Mouse (Mus musculus) heart, postnatal 0 days (tissue): ENCODE results near the gene Terb2. TPM values are rescaled to one million over a fixed set of nuclear protein-coding genes. Genes with fewer than 3 reads are reported as not detected.

Experiments
- ATAC-seq: fragments of 200-750 bp; cut with Nextera tagmentation; 2 replicates; pipeline ENCODE4 v1.8.0; 2017; ENCODE audit warnings: low read depth, moderate number of reproducible peaks, moderate library complexity; ENCODE audit not compliant: insufficient read depth
- DNase-seq: peaks from one replicate; pipeline ENCODE4 v3.0.0-alpha.2; 2016; ENCODE audit warnings: low spot score
- H3K27ac ChIP-seq: fragments of 300-500 bp; sonication (generic); 2 replicates; pipeline ENCODE4 v1.5.1; 2014; ENCODE audit warnings: low read depth, mild to moderate bottlenecking
- H3K27me3 ChIP-seq: fragments of 300-500 bp; sonication (generic); 2 replicates; pipeline ENCODE4 v1.6.1; 2014; ENCODE audit warnings: low read length, mixed read lengths; ENCODE audit not compliant: control insufficient read depth, insufficient read depth
- H3K36me3 ChIP-seq: fragments of 300-500 bp; sonication (generic); replicated peaks from 2 replicates; pipeline ENCODE4 v1.6.1; 2014; ENCODE audit warnings: low read length, mixed read lengths; ENCODE audit not compliant: control insufficient read depth, insufficient read depth
- H3K4me1 ChIP-seq: fragments of 300-500 bp; sonication (generic); 2 replicates; pipeline ENCODE4 v1.6.1; 2014; ENCODE audit warnings: antibody characterized with exemption; ENCODE audit not compliant: control insufficient read depth, insufficient read depth
- H3K4me2 ChIP-seq: fragments of 300-500 bp; sonication (generic); 2 replicates; pipeline ENCODE4 v1.6.1; 2014; ENCODE audit warnings: low read depth, mild to moderate bottlenecking, low read length, moderate library complexity
- H3K4me3 ChIP-seq: fragments of 300-500 bp; sonication (generic); 2 replicates; pipeline ENCODE4 v1.5.1; 2014; ENCODE audit warnings: low read depth, low read length
- H3K9ac ChIP-seq: fragments of 300-500 bp; sonication (generic); replicated peaks from 2 replicates; pipeline ENCODE4 v1.6.1; 2014; ENCODE audit warnings: low read depth, low read length, mixed read lengths
- H3K9me3 ChIP-seq: fragments of 300-500 bp; sonication (generic); replicated peaks from 2 replicates; pipeline ENCODE4 v1.6.1; 2016; ENCODE audit warnings: low read length; ENCODE audit not compliant: control insufficient read depth
- CTCF ChIP-seq: IDR thresholded peaks from 2 replicates; pipeline ENCODE4 v1.5.1; 2016; ENCODE audit warnings: antibody characterized with exemption, control low read depth, low read depth
- EP300 ChIP-seq: IDR thresholded peaks from 2 replicates; pipeline ENCODE4 v1.6.1; 2016; ENCODE audit warnings: antibody characterized with exemption, low read depth
- WGBS: fragments of 180-500 bp; shearing (Covaris S2); extraction: QIAGEN DNeasy Blood & Tissue Kit; methylation state at CpG from one replicate; pipeline ENCODE4 v1.1.7; 2014; 5-methylcytosine and 5-hydroxymethylcytosine counted together
- polyA plus RNA-seq: library from polyadenylated mRNA; unstranded; fragments of >200 nt; fragmentation: Nextera tagmentation; extraction: Ambion mirVana; gene quantifications from 2 replicates; pipeline ENCODE4 v1.2.1, GENCODE M21; 2015
- total RNA-seq: library from RNA; depleted of rRNA; stranded (reverse); fragments of >200 nt; gene quantifications from 2 replicates; pipeline ENCODE4 v1.2.3, GENCODE M21; 2014; ENCODE audit warnings: low replicate concordance

Gene Terb2
- total and polyA plus RNA-seq, 2 experiments from 2014 or later = not detected

DNA sequence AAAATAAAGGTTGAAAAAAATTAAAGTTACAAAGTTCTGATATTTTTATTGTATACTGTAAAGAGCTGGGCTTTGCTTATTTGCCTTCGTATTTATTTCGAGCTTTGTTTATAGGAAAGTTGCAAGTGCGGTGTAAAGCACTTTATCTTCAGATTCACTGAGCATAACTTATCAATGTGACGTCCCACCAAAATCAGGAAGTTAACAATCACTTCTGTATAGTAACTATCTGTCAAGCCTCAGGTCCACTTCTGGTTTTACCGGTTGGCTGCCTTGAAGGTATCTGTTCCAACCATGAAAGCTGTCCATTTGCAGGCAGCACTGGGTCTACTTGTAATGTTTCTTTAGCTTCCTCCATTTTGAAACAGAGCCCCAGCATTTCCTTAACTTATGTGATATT is 36.2 kb downstream of the Terb2 start:
- no peaks in the 10 kb centered on the region for H3K36me3 ChIP-seq
- H3K9me3 ChIP-seq = no peaks in the 10 kb centered on the region
- no peak overlapping the region for H3K4me2 ChIP-seq
- H3K27ac ChIP-seq = no peak overlapping the region
- TF ChIP-seq CTCF = no peak
- no peak for TF ChIP-seq EP300
- DNase-seq (no peak), ATAC-seq (no peak)
- no peak overlapping the region for H3K9ac ChIP-seq
- no peak overlapping the region for H3K4me3 ChIP-seq
- no peaks in the 10 kb centered on the region for H3K27me3 ChIP-seq
- H3K4me1 ChIP-seq = no peaks in the 10 kb centered on the region
- WGBS = 64% methylated on average over 5 of the region's 5 CpGs

DNA sequence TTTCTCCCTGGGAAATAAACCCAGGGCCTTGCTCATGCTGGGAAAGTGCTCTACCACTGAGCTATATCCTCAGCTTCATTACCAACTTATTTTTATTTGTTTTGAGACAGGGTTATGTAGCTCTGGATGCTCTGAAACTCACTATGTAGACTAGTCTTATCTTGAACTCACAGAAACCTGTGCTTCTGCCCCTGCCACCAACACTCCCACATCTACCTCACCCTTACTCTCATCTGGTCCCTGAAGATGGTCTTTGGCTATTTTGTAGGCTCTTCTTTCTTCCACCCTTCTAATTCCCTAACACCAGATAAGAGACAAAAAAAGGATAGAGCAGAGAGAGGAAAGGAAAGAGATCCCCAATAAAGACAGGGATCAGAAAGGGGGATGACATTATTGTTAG is 37.6 kb downstream of the Terb2 start:
- no peak overlapping the region for H3K27ac ChIP-seq
- no peaks in the 10 kb centered on the region for H3K9me3 ChIP-seq
- H3K36me3 ChIP-seq = no peaks in the 10 kb centered on the region
- no peak for TF ChIP-seq CTCF
- TF ChIP-seq EP300 = no peak
- ATAC-seq (no peak), DNase-seq (no peak)
- H3K4me1 ChIP-seq = no peaks in the 10 kb centered on the region
- no peak overlapping the region for H3K4me3 ChIP-seq
- H3K4me2 ChIP-seq = no peak overlapping the region
- no peak overlapping the region for H3K9ac ChIP-seq
- H3K27me3 ChIP-seq = no peaks in the 10 kb centered on the region

DNA sequence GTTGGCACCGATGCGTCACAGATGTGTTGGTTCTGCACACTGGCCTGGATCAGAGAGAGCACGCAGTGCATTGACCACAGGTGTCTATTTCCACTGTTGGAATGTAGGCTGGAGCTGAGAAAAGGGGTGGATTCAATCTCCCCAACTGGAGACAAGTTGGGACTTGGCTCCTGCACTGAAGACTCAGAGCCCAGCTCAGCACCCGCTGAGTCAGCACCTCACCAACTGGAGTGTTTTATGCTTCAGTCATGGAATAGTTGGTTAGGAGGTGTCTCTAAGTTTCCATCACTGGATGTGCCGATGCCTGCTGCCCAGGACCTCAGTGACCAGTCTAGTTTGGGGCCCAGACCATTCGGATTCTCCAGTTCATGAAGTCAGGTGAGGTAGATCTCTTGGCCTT is 44.3 kb downstream of the Terb2 start:
- no peak overlapping the region for H3K27ac ChIP-seq
- TF ChIP-seq EP300 (no peak), CTCF (no peak)
- no peak overlapping the region for H3K4me3 ChIP-seq
- ATAC-seq = no peak
- H3K4me2 ChIP-seq = no peak overlapping the region
- H3K9me3 ChIP-seq = no peaks in the 10 kb centered on the region
- no peak overlapping the region for H3K9ac ChIP-seq
- 84% methylated on average over 6 of the region's 6 CpGs for WGBS
- no peaks in the 10 kb centered on the region for H3K36me3 ChIP-seq
- peaks cover 4% of the 10 kb centered on the region; the same call in 1 of the 2 replicates for H3K4me1 ChIP-seq
- no peak for DNase-seq
- H3K27me3 ChIP-seq = no peaks in the 10 kb centered on the region

DNA sequence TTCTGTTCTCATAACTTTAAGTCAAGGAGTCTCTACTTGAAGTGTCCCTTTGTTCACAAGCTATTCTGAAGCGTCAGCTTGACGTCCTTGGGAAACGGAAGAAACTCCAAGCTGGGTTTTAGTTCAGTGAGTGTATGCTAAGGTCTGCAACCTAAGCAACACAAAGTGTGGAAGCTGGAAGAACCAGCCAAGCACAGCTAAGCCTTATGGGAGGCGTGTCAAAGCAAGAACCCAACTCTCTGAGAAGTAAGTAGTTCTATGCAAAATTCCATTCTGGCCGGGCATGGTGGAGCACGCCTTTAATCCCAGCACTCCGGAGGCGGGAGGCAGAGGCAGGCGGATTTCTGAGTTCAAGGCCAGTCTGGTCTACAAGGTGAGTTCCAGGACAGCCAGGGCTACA is 45.5 kb downstream of the Terb2 start:
- no peak for ATAC-seq
- Histone ChIP-seq H3K4me3 (no peak overlapping the region), H3K9me3 (no peaks in the 10 kb centered on the region), H3K27ac (no peak overlapping the region), H3K27me3 (no peaks in the 10 kb centered on the region), H3K4me1 (peaks cover 11% of the 10 kb centered on the region; the same call in 1 of the 2 replicates), H3K4me2 (no peak overlapping the region), H3K9ac (no peak overlapping the region), H3K36me3 (no peaks in the 10 kb centered on the region)
- no peak for DNase-seq
- WGBS = 83% methylated on average over 9 of the region's 9 CpGs
- no peak for TF ChIP-seq CTCF
- TF ChIP-seq EP300 = no peak

DNA sequence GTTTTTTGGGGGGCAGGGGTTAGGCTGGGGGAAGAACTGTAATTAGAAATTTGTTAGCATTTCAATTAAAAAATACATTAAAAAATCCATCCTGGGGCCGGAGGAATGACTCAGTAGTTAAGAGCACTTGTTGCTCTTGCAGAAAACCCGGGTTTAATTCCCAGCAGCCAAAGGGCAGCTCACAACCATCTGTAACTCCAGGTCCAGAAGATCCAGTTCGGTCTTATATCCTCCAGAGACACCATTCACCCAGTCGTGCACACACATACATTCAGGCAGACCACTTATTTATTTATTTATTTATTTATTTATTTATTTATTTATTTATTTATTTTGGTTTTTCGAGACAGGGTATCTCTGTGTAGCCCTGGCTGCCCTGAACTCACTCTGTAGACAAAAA is 47.3 kb downstream of the Terb2 start:
- TF ChIP-seq EP300 = no peak
- no peak for TF ChIP-seq CTCF
- no peaks in the 10 kb centered on the region for H3K36me3 ChIP-seq
- H3K4me1 ChIP-seq = peaks cover 11% of the 10 kb centered on the region; the same call in 1 of the 2 replicates
- H3K9me3 ChIP-seq = no peaks in the 10 kb centered on the region
- no peaks in the 10 kb centered on the region for H3K27me3 ChIP-seq
- no peak overlapping the region for H3K27ac ChIP-seq
- no peak for DNase-seq
- H3K4me2 ChIP-seq = no peak overlapping the region
- 52% methylated on average over 5 of the region's 5 CpGs for WGBS
- no peak overlapping the region for H3K4me3 ChIP-seq
- H3K9ac ChIP-seq = no peak overlapping the region
- ATAC-seq = no peak
